Mouse (Mus musculus) hindbrain, embryonic 13.5 days (tissue): Measurements from ENCODE around the gene Crip2. TPM values are rescaled to one million over a fixed set of nuclear protein-coding genes. Genes with fewer than 3 reads are reported as not detected.

Experiments
- ATAC-seq: fragments of 200-750 bp; cut with Nextera tagmentation; 2 replicates; pipeline ENCODE4 v1.8.0; 2017; ENCODE audit warnings: moderate TSS enrichment; ENCODE audit not compliant: low FRiP score
- H3K27ac ChIP-seq: fragments of 300-500 bp; sonication (generic); 2 replicates; pipeline ENCODE4 v1.5.1; 2015; ENCODE audit warnings: inconsistent platforms, mild to moderate bottlenecking, moderate library complexity
- H3K27me3 ChIP-seq: fragments of 300-500 bp; sonication (generic); 2 replicates; pipeline ENCODE4 v1.6.1; 2015; ENCODE audit warnings: mild to moderate bottlenecking, inconsistent platforms
- H3K36me3 ChIP-seq: fragments of 300-500 bp; sonication (generic); 2 replicates; pipeline ENCODE4 v1.6.1; 2015; ENCODE audit warnings: mild to moderate bottlenecking, inconsistent platforms
- H3K4me1 ChIP-seq: fragments of 300-500 bp; sonication (generic); replicated peaks from 2 replicates; pipeline ENCODE4 v1.6.1; 2015; ENCODE audit warnings: inconsistent platforms
- H3K4me2 ChIP-seq: fragments of 300-500 bp; sonication (generic); 2 replicates; pipeline ENCODE4 v1.6.1; 2015; ENCODE audit warnings: inconsistent platforms, mild to moderate bottlenecking, moderate library complexity
- H3K4me3 ChIP-seq: fragments of 300-500 bp; sonication (generic); 2 replicates; pipeline ENCODE4 v1.5.1; 2015; ENCODE audit warnings: mild to moderate bottlenecking, inconsistent platforms
- H3K9ac ChIP-seq: fragments of 300-500 bp; sonication (generic); 2 replicates; pipeline ENCODE4 v1.6.1; 2015; ENCODE audit warnings: mild to moderate bottlenecking, inconsistent platforms
- H3K9me3 ChIP-seq: fragments of 300-500 bp; sonication (generic); 2 replicates; pipeline ENCODE4 v1.6.1; 2016; ENCODE audit warnings: inconsistent platforms
- whole genome bisulfite sequencing: fragments of 180-500 bp; shearing (Covaris S2); methylation state at CpG from one replicate; pipeline ENCODE4 v1.1.7; 2015; 5-methylcytosine and 5-hydroxymethylcytosine counted together
- polyA plus RNA-seq: library from polyadenylated mRNA; unstranded; fragments of >200 nt; fragmentation: Nextera tagmentation; extraction: Ambion mirVana; gene quantifications from 2 replicates; pipeline ENCODE4 v1.2.1, GENCODE M21; 2015

The Crip2 gene
- polyA plus RNA-seq, 1 experiment from 2014 or later, result 347 TPM

DNA sequence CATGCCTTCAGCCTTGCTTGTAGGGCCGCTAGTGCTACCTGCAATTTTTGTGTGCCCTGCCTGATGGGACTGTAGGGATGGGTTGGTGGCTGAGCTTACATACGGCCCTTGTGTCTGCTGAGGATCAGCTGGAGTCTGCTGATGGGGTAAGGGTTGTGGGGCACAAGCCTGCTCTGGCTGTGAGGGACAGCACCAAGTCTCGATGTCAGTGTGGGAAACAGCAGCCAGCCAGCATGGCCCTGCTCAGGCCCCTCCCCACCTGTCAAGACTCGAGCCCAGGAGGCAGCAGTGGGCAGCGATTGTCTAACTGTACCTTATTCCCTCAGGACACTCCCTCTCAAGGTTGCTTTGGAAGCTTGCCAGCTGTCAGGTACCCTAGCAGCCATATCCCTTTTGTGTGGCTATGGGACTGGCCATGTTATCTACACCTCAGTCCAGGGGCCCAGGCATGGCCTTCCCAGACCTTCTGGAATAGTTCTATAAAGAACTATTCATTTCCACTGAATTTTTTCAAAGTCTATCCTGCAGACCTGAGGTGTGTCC, 6.1 kb upstream of the Crip2 start:
- no peak overlapping the region for H3K4me2 ChIP-seq
- WGBS, result 84% methylated on average over 5 of the region's 5 CpGs
- no peak overlapping the region for H3K9ac ChIP-seq
- H3K36me3 ChIP-seq, result peaks cover 99% of the 10 kb centered on the region
- no peak for ATAC-seq
- H3K27me3 ChIP-seq, result no peaks in the 10 kb centered on the region
- H3K9me3 ChIP-seq, result no peaks in the 10 kb centered on the region
- H3K27ac ChIP-seq, result no peak overlapping the region
- no peak overlapping the region for H3K4me3 ChIP-seq
- H3K4me1 ChIP-seq, result peaks cover 7% of the 10 kb centered on the region

DNA sequence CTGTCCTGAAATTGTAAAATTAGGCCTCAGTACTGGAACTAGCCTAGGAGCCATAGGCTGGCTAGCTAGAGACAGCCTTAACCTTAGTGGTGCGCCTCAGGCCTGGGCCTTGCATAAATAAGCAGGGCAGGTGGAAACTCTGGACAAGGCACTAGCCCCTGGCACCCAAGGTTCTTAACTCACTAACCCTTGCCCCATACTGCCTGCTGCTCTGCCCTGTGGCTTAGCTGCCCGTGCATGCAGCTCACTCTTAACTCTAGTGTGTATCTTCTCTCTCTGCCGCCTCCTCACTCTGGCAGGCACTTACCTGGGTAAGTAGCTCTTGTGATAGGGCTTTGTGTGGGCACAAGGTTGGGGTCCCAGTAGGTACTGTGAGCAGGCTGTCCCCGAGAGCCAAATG, 5.5 kb upstream of the Crip2 start:
- Histone ChIP-seq H3K27ac (no peak overlapping the region), H3K9me3 (no peaks in the 10 kb centered on the region), H3K4me1 (peaks cover 13% of the 10 kb centered on the region), H3K9ac (no peak overlapping the region), H3K4me3 (no peak overlapping the region), H3K36me3 (peaks cover 93% of the 10 kb centered on the region), H3K27me3 (no peaks in the 10 kb centered on the region), H3K4me2 (no peak overlapping the region)
- 91% methylated on average over 4 of the region's 4 CpGs for WGBS
- no peak for ATAC-seq

DNA sequence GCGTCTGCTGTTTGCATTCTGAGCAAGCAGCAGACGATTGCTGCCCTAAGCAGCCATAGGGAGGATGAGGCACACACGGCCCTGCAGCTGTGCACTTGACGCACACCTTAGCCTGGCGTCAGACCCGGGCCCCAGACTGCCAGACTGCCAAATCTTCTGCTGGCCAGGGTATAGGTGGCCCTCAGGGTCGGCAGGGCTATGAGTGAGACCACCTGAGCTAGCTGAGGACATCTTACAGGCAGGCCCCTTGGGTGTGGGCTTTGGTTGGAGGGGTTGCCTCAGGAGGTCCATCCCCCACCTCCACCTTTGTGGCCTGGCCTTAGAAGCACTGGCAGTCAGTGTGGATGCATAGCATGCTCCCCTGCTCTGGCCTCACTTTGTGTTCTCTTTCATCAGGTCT, 4.6 kb upstream of the Crip2 start:
- peaks cover 84% of the 10 kb centered on the region for H3K36me3 ChIP-seq
- no peak overlapping the region for H3K4me2 ChIP-seq
- peak overlapping the region; percentile 35; the same call in 1 of the 2 replicates for H3K9ac ChIP-seq
- WGBS, result 95% methylated on average over 7 of the region's 7 CpGs
- H3K4me1 ChIP-seq, result peaks cover 19% of the 10 kb centered on the region
- no peaks in the 10 kb centered on the region for H3K9me3 ChIP-seq
- no peak overlapping the region for H3K27ac ChIP-seq
- no peaks in the 10 kb centered on the region for H3K27me3 ChIP-seq
- ATAC-seq, result no peak
- no peak overlapping the region for H3K4me3 ChIP-seq

DNA sequence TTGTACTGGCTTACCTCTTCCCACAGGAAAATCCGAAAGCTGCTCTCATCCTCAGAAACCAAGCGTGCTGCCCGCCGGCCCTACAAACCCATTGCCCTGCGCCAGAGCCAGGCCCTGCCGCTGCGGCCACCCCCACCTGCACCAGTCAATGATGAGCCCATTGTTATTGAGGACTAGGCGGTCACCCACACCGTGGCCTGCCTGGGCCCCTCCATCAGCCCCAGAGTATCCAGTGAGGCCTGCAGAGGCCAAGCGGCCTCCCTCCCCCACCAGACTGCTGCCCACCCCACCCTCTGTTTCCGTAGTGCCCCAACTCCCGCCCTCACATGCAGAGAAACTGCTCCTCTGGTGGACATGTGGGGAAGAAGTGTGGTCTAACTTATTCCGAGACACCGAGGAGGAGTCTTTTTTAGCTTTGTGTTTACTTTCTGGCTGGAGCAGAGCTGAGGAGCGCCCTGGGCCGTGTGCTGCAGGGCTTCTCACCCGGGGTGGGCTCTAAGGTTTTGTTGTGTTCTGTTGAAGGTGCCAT, 3.5 kb upstream of the Crip2 start:
- peaks cover 72% of the 10 kb centered on the region for H3K36me3 ChIP-seq

DNA sequence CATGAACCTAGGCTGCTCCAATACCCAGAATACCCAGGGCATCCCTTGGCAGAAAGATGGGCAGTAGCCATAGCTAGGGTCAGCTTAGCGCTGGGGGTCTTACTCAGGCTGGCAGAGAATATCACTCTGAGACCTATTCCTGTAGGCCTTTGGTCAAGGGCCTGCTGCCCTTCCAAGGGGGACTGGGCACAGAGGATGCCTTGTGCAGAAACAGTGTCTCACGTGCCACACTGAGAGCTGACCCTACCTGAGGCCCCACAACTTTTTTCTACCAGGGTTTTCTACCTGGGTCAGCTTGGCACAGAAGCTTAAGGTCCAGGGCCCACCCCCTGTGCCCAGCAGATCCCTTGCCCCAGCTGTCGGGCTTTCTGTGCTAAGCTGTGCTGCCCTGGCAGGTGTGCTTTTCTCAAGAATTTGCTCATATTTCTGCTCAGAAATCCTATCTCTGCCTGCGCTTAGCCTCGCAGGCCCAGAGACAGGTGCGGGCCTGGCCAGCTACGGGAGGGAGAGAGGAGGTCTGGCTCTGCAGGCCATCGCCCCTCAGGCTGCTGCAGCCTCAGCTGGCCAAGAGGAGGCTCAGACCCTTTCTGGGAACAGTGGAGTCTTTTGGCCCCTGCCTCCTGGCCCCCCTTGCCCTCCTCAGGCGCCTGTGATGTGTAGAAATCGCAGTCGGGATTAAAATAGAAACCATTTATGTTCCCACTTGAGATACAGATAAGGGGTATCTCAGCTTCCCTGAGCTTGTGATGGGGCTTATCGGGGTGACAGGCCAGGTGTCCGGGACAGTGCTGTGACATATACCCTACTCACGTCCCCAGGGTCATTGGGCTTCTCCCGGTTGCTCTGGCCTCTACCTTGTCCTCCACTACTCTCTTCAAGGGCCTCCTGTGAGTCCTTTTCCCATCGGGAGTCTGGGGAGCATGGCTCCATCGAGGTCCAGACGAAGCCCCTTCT, 2.5 kb upstream of the Crip2 start:
- Histone ChIP-seq H3K4me3 (no peak overlapping the region), H3K9ac (peak overlapping the region; percentile 7; the same call in 1 of the 2 replicates), H3K4me1 (peaks cover 39% of the 10 kb centered on the region), H3K27ac (no peak overlapping the region), H3K9me3 (no peaks in the 10 kb centered on the region), H3K36me3 (peaks cover 62% of the 10 kb centered on the region), H3K4me2 (no peak overlapping the region), H3K27me3 (no peaks in the 10 kb centered on the region)
- no peak for ATAC-seq
- WGBS, result 89% methylated on average over 18 of the region's 18 CpGs

More for the DNA sequence above, 3.5 kb upstream of the Crip2 start:
- Histone ChIP-seq H3K4me1 (peaks cover 30% of the 10 kb centered on the region), H3K27me3 (no peaks in the 10 kb centered on the region), H3K27ac (no peak overlapping the region), H3K9ac (no peak overlapping the region), H3K9me3 (no peaks in the 10 kb centered on the region), H3K4me3 (no peak overlapping the region), H3K4me2 (no peak overlapping the region)
- no peak for ATAC-seq
- 81% methylated on average over 17 of the region's 17 CpGs for WGBS

DNA sequence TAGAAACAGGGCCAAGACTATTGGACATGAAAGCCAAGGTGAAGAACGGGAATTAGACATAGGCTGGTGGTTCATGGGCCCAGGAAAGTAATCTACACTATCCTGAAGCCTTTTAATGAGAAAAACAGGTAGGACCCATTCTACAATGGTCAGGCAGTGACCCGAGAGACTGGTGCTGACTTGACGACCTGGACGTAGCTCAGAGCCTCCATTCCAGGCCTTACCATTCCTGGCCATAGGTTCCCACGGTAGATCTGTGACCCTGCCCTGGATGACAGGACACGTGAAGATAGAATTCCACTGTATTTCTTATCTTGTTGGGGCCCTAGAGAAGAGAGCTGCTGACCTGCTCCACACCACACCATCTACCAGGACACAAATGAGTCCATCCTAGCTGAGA, 1.7 kb upstream of the Crip2 start:
- Histone ChIP-seq H3K4me1 (peaks cover 47% of the 10 kb centered on the region), H3K9ac (peak overlapping the region; percentile 82; the same call in 1 of the 2 replicates), H3K27ac (peak overlapping the region; percentile 89; the same call in 1 of the 2 replicates), H3K4me3 (no peak overlapping the region), H3K4me2 (no peak overlapping the region), H3K36me3 (peaks cover 55% of the 10 kb centered on the region), H3K9me3 (no peaks in the 10 kb centered on the region), H3K27me3 (no peaks in the 10 kb centered on the region)
- ATAC-seq, result no peak
- WGBS, result 82% methylated on average over 6 of the region's 6 CpGs

DNA sequence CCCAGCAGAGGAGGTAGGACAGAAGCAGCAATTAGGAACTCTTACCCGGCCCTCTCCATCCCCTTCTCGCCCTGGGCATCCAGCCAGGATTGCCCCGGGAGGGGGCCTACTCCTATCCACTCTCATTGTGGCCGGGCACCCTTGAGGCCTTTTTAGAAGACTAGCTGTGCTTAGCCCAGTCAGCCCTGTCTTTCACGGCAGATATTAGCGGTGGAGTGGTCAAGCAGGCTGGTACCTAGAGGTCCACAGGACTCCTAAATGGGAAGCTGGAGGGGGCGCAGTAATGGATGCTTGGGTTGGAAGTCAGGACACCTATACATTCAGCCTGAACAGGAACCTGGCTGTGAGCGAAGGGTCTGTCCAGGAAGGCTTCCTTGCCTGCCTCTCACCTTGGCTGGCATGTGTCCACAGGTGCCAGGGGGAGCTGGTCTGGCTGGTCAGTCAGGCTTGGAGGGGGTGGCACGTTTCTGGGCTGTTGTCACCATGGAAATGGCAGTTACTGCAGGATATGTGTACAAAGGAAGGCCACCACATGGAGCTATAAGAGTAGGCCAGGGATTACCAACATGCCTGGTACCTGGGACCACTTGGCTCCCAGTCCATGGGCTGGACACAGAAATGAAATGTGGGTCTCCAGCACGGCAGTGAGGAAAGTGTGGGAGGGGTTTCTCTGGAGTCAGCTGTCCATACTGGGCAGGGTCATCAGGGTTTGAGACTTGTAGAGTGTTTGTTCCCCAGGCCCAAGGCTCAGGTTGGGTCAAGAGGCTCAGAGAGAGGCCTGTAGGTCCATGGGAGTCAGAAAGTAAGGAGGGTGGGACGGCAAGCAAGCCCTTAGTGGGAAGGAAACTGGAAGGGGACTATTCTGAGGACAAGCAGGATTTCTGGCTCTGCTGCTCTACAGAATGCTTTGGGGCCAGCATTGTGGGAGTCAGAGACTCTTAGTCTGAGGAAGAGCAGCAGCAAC, 853 bp upstream of the Crip2 start:
- Histone ChIP-seq H3K27ac (peak overlapping the region; percentile 89), H3K4me2 (peak overlapping the region; percentile 73), H3K4me3 (peak overlapping the region; percentile 66), H3K36me3 (peaks cover 55% of the 10 kb centered on the region), H3K9me3 (no peaks in the 10 kb centered on the region), H3K27me3 (no peaks in the 10 kb centered on the region), H3K9ac (peak overlapping the region; percentile 82), H3K4me1 (peaks cover 52% of the 10 kb centered on the region)
- WGBS, result 31% methylated on average over 11 of the region's 11 CpGs
- ATAC-seq, result peak; percentile 1; the same call in 1 of the 2 replicates

DNA sequence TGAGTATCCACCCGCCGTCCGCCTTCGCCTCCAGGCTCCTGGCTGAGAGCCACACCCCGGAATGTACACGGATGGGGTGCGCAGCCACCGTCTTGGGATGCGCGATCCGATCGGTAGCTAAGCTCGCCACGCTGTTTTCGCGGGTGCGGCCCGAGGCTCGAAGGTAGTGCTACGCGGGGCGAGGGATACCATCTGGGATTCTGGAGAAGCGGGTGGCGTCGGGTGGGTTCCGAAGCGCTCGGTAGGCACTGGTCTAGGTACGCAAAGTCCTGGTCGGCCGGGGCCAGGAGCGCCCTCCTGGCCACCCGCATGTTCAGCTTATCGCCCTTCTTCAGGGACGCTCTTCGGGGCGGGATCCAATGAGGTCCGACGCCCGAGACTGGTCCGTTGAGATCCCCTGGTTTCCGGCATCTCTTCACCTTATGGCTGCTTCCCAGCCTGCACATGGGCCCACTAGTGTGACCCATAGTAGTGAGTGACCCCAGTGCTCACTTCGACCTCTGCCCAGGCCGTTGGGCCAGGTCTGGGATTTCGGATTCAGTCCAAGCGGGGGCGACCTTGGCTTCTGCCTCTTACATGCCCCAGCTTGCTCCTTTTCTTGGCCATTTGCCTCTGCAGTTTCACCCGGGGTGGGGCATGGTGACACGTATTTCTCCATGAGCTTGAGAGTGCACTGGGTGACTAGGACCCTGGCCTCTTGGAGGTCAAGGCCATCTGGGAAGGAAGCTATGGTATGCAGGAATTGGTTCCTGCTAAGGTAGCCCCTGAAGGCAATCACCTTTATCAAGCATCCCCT, 778 bp downstream of the Crip2 start:
- Histone ChIP-seq H3K27me3 (0 out of 2 replicates have a peak, but pooled peaks cover 2% of the 10 kb centered on the region), H3K4me2 (peak overlapping the region; percentile 73), H3K9me3 (no peaks in the 10 kb centered on the region), H3K4me1 (peaks cover 59% of the 10 kb centered on the region), H3K9ac (peak overlapping the region; percentile 82), H3K4me3 (peak overlapping the region; percentile 66), H3K36me3 (peaks cover 55% of the 10 kb centered on the region), H3K27ac (peak overlapping the region; percentile 89)
- 1% methylated on average over 49 of the region's 49 CpGs for WGBS
- ATAC-seq, result no peak; the same call in 1 of the 2 replicates

DNA sequence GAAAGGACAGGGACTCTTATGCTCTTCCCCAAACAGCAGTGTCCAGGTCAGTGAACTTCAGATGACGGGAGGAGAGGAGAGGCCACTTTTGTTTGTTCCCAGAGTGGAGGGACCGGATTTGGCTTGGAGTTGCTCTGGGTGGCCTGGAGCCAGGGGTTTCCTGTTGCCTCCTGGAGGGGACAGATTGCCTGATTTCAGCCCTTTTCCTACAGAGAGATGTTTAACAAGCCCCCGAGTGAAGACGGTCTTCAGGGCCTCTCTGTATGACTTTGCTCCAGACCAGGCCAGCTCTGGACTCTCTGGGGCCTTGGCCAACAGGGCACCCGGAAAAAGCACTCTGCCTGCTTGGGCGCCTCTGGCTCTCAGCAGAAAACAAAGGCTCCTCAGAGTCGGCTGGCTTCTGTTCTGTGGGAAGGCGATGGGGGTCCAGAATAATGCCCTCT, 1.5 kb downstream of the Crip2 start:
- ATAC-seq, result no peak
- H3K27ac ChIP-seq, result peak overlapping the region; percentile 89
- H3K36me3 ChIP-seq, result peaks cover 48% of the 10 kb centered on the region
- peaks cover 66% of the 10 kb centered on the region for H3K4me1 ChIP-seq
- H3K27me3 ChIP-seq, result 0 out of 2 replicates have a peak, but pooled peaks cover 5% of the 10 kb centered on the region
- H3K9me3 ChIP-seq, result no peaks in the 10 kb centered on the region
- H3K4me3 ChIP-seq, result peak overlapping the region; percentile 66
- H3K9ac ChIP-seq, result peak overlapping the region; percentile 82
- WGBS, result 25% methylated on average over 8 of the region's 8 CpGs
- peak overlapping the region; percentile 73 for H3K4me2 ChIP-seq

DNA sequence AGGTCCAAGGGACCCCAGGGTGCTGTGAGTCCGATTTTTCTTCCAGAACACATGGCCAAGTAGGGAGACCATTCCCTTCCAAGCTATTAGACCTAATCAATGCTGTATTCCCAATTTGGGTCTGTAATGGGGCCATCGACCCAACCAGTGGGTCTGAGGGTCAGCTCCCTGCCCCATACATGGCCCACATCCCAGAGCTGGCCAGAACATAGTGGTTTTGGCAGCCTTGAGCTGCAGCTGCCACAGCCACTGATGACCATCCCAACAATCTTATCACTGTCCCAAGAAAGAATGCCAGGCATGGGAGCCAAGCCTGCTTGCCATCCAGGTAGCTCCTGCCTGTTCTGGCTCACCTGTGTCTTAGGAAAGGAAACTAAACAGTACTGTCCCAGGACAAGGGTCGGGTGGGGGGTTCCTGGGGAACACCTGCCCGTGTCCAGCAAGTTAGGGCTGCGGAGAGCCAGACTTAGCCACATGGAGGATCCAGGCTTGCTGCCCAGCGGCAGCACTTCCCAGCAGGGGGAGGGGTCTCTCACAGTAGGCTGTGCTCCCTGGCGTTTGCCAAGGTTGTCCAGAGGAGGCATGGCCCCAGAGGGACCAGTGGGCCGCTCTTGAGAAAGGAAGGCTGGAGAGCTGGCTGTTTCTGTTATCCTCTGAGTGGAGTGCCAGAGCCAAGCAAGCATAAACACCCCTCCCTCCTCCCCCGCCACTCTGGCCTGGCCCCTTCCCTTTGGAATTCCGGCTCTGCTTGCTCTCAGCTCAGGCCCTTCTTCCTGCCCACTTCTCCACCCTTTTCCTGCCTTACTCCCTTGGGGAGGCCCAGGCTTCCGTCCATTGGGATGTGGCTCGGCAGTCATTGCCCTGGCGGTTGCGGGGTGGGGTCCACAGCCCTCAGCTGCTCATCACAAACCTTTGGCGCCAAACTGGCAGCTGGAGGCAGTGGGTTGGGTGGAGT, 2.3 kb downstream of the Crip2 start:
- ATAC-seq, result no peak
- WGBS, result 19% methylated on average over 15 of the region's 15 CpGs
- H3K4me1 ChIP-seq, result peaks cover 73% of the 10 kb centered on the region

More for the DNA sequence above, 2.3 kb downstream of the Crip2 start:
- Histone ChIP-seq H3K4me2 (peak overlapping the region; percentile 73), H3K9ac (peak overlapping the region; percentile 82), H3K4me3 (peak overlapping the region; percentile 66), H3K27me3 (0 out of 2 replicates have a peak, but pooled peaks cover 5% of the 10 kb centered on the region), H3K36me3 (peaks cover 40% of the 10 kb centered on the region), H3K27ac (peak overlapping the region; percentile 89), H3K9me3 (no peaks in the 10 kb centered on the region)
